13 mouse cellular contexts compared by ENCODE assay signal in genomic region chr14:60528520-60528919, GRCm38 (mm10).
"Had no signal": no experiment of that assay in that cellular context is flagged by ENCODE, and none has a peak within 500 bp of the region (broad histone marks: within the 10 kb centered on the region; RNA-seq: fewer than 3 reads in every experiment).

No protein-coding gene starts in this region.

- H3K4me1 ChIP-seq: liver, embryonic 12.5 days had no signal

- H3K9ac ChIP-seq: heart, embryonic 12.5 days; hindbrain, embryonic 12.5 days; hindbrain, embryonic 14.5 days; intestine, embryonic 15.5 days; limb, embryonic 13.5 days; limb, embryonic 15.5 days; liver, embryonic 12.5 days; liver, embryonic 14.5 days had no signal

- H3K4me2 ChIP-seq: heart, embryonic 12.5 days; hindbrain, embryonic 12.5 days; hindbrain, embryonic 14.5 days; intestine, embryonic 15.5 days; limb, embryonic 13.5 days; limb, embryonic 15.5 days; liver, embryonic 12.5 days had no signal

- H3K27ac ChIP-seq: heart, embryonic 10.5 days; hindbrain, embryonic 14.5 days; intestine, embryonic 15.5 days; layer of hippocampus, adult 2 months; left cerebral cortex, adult 2 months; limb, embryonic 13.5 days; limb, embryonic 15.5 days; liver, embryonic 12.5 days; liver, embryonic 14.5 days had no signal

- H3K36me3 ChIP-seq: heart, embryonic 10.5 days; heart, embryonic 12.5 days; hindbrain, embryonic 12.5 days; intestine, embryonic 15.5 days; limb, embryonic 13.5 days; limb, embryonic 15.5 days; liver, embryonic 12.5 days had no signal

- H3K9me3 ChIP-seq: heart, embryonic 10.5 days; hindbrain, embryonic 10.5 days; hindbrain, embryonic 12.5 days; intestine, embryonic 15.5 days; limb, embryonic 15.5 days; liver, embryonic 12.5 days had no signal

- H3K27me3 ChIP-seq: hindbrain, embryonic 12.5 days; intestine, embryonic 15.5 days; limb, embryonic 13.5 days; limb, embryonic 15.5 days; liver, embryonic 12.5 days had no signal

- H3K4me3 ChIP-seq: heart, embryonic 10.5 days; heart, embryonic 12.5 days; hindbrain, embryonic 10.5 days; hindbrain, embryonic 12.5 days; intestine, embryonic 15.5 days; layer of hippocampus, adult 2 months; left cerebral cortex, adult 2 months; limb, embryonic 13.5 days; limb, embryonic 15.5 days; liver, embryonic 12.5 days had no signal

- ATAC-seq: inflammation-experienced regulatory T-cells, adult 6 months; liver, embryonic 12.5 days had no signal
